Mouse (Mus musculus) cerebellum, adult (tissue): ENCODE measurements around the gene Areg.

ENCODE experiments used
- ATAC-seq: cut with Nextera tagmentation; 2 replicates; pipeline ENCODE4 v1.9.2; 2017; ENCODE audit warnings: mild to moderate bottlenecking, moderate library complexity, mixed read lengths; ENCODE audit not compliant: insufficient number of reproducible peaks, low FRiP score, low TSS enrichment

The Areg gene

GRCm38 (mm10) chr5:91139446-91139873 is at the start of gene Areg:
TSS of gene Areg (plus strand) at chr5:91139599.
- peak; percentile 74; the same call in 1 of the 2 replicates for ATAC-seq

GRCm38 (mm10) chr5:91090301-91090700 is 49.1 kb upstream of the Areg start:
- no peak for ATAC-seq

- no peak for ATAC-seq
Observed at GRCm38 (mm10) chr5:91097911-91098614, 41.3 kb upstream of the Areg start.

- no peak for ATAC-seq
Observed at GRCm38 (mm10) chr5:91101742-91102141, 37.7 kb upstream of the Areg start.

- ATAC-seq: peak; percentile 90
Observed at GRCm38 (mm10) chr5:91103943-91104665, 35.3 kb upstream of the Areg start.

GRCm38 (mm10) chr5:91106248-91106647 is 33.2 kb upstream of the Areg start:
- ATAC-seq: no peak

- ATAC-seq: no peak
Observed at GRCm38 (mm10) chr5:91110023-91110670, 29.3 kb upstream of the Areg start.

- ATAC-seq: no peak
Observed at GRCm38 (mm10) chr5:91111019-91111418, 28.4 kb upstream of the Areg start.

- ATAC-seq: no peak
Observed at GRCm38 (mm10) chr5:91113967-91114366, 25.4 kb upstream of the Areg start.

- no peak for ATAC-seq
Observed at GRCm38 (mm10) chr5:91114574-91114973, 24.8 kb upstream of the Areg start.

GRCm38 (mm10) chr5:91118618-91119017 is 20.8 kb upstream of the Areg start:
- ATAC-seq: no peak

GRCm38 (mm10) chr5:91123404-91123803 is 16.0 kb upstream of the Areg start:
- ATAC-seq: no peak

GRCm38 (mm10) chr5:91124140-91124539 is 15.3 kb upstream of the Areg start:
- ATAC-seq: no peak

GRCm38 (mm10) chr5:91126623-91127022 is 12.8 kb upstream of the Areg start:
- ATAC-seq: no peak

GRCm38 (mm10) chr5:91134961-91135360 is 4.4 kb upstream of the Areg start:
- no peak for ATAC-seq

- 0 out of 2 replicates have a peak, but pooled peaks have one; percentile 16 for ATAC-seq
Observed at GRCm38 (mm10) chr5:91138970-91139369, 429 bp upstream of the Areg start.

- no peak for ATAC-seq
Observed at GRCm38 (mm10) chr5:91140896-91141448, 1.6 kb downstream of the Areg start.

GRCm38 (mm10) chr5:91144971-91145370 is 5.6 kb downstream of the Areg start:
- no peak for ATAC-seq

- no peak for ATAC-seq
Observed at GRCm38 (mm10) chr5:91147001-91147400, 7.6 kb downstream of the Areg start.

- ATAC-seq: no peak
Observed at GRCm38 (mm10) chr5:91148054-91148453, 8.7 kb downstream of the Areg start.

- ATAC-seq: no peak
Observed at GRCm38 (mm10) chr5:91156677-91157076, 17.3 kb downstream of the Areg start.
